Mouse (Mus musculus) liver, embryonic 16.5 days (tissue): ENCODE results near the gene Gm13539. TPM values are rescaled to one million over a fixed set of nuclear protein-coding genes. Genes with fewer than 3 reads are reported as not detected.

ENCODE experiments used
- polyA plus RNA-seq: library from polyadenylated mRNA; unstranded; fragments of >200 nt; fragmentation: Nextera tagmentation; extraction: Ambion mirVana; gene quantifications from 2 replicates; pipeline ENCODE4 v1.2.1, GENCODE M21; 2015

Gm13539 gene
- polyA plus RNA-seq, 1 experiment from 2014 or later, result not detected

Other genes starting within 250 kb of the Gm13539 start
- gene Traf2, start 235.3 kb upstream of the Gm13539 start, polyA plus RNA-seq, result 13.0 and 13.3 TPM in 2 replicates
- 190 and 194 TPM in 2 replicates for gene Edf1, start 224.4 kb upstream of the Gm13539 start, polyA plus RNA-seq
- gene Mamdc4, start 207.4 kb upstream of the Gm13539 start, polyA plus RNA-seq, result 2.9 and 7.2 TPM in 2 replicates
- gene Phpt1, start 207.0 kb upstream of the Gm13539 start, polyA plus RNA-seq, result 31.2 and 34.4 TPM in 2 replicates
- gene Ajm1, start 200.5 kb upstream of the Gm13539 start, polyA plus RNA-seq, result 0.07 TPM in 1 of 2 replicates, not detected in the other
- gene Rabl6, start 173.7 kb upstream of the Gm13539 start, polyA plus RNA-seq, result 17.5 and 19.9 TPM in 2 replicates
- gene Ccdc183, start 164.6 kb upstream of the Gm13539 start, polyA plus RNA-seq, result 0.02 and 0.05 TPM in 2 replicates
- gene Tmem141, start 160.3 kb upstream of the Gm13539 start, polyA plus RNA-seq, result 9.0 and 10.5 TPM in 2 replicates
- gene Fcna, start 154.2 kb upstream of the Gm13539 start, polyA plus RNA-seq, result 86.7 and 88.1 TPM in 2 replicates
- not detected in 2 replicates for gene Lcn8, start 129.1 kb upstream of the Gm13539 start, polyA plus RNA-seq
- not detected in 2 replicates for gene Lcn5, start 124.3 kb upstream of the Gm13539 start, polyA plus RNA-seq
- not detected in 2 replicates for gene Lcn6, start 105.5 kb upstream of the Gm13539 start, polyA plus RNA-seq
- not detected in 2 replicates for gene Lcn10, start 99.5 kb upstream of the Gm13539 start, polyA plus RNA-seq
- gene Obp2a, start 82.2 kb upstream of the Gm13539 start, polyA plus RNA-seq, result not detected in 2 replicates
- 6.9 and 7.4 TPM in 2 replicates for gene Bmyc, start 75.5 kb upstream of the Gm13539 start, polyA plus RNA-seq
- not detected in 2 replicates for gene Obp2b, start 45.2 kb upstream of the Gm13539 start, polyA plus RNA-seq
- not detected in 2 replicates for gene Lcn3, start 16.7 kb upstream of the Gm13539 start, polyA plus RNA-seq
- gene Lcn11, start 5.2 kb upstream of the Gm13539 start, polyA plus RNA-seq, result not detected in 2 replicates
- gene Glt6d1, start 33.6 kb downstream of the Gm13539 start, polyA plus RNA-seq, result not detected in 2 replicates
- gene Lcn9, start 40.9 kb downstream of the Gm13539 start, polyA plus RNA-seq, result not detected in 2 replicates
- not detected in 2 replicates for gene Sohlh1, start 65.0 kb downstream of the Gm13539 start, polyA plus RNA-seq
- gene Kcnt1, start 81.5 kb downstream of the Gm13539 start, polyA plus RNA-seq, result not detected in 2 replicates
- 1.8 and 2.3 TPM in 2 replicates for gene Camsap1, start 201.0 kb downstream of the Gm13539 start, polyA plus RNA-seq
- gene Ubac1, start 239.5 kb downstream of the Gm13539 start, polyA plus RNA-seq, result 392 and 410 TPM in 2 replicates